Mouse (Mus musculus) embryonic facial prominence, embryonic 10.5 days (tissue): Measurements from ENCODE around the gene Slc25a11. TPM values are rescaled to one million over a fixed set of nuclear protein-coding genes. Genes with fewer than 3 reads are reported as not detected.

Experiments used
- DNase-seq: peaks from one replicate; pipeline ENCODE4 v3.0.0-alpha.2; 2017; ENCODE audit warnings: low spot score
- H3K27ac ChIP-seq: fragments of 300-500 bp; sonication (generic); replicated peaks from 2 replicates; pipeline ENCODE4 v1.5.1; 2016; ENCODE audit warnings: mild to moderate bottlenecking
- H3K27me3 ChIP-seq: fragments of 300-500 bp; sonication (generic); replicated peaks from 2 replicates; pipeline ENCODE4 v1.6.1; 2016; ENCODE audit warnings: low read depth, mild to moderate bottlenecking; ENCODE audit not compliant: poor library complexity, severe bottlenecking
- H3K36me3 ChIP-seq: fragments of 300-500 bp; sonication (generic); replicated peaks from 2 replicates; pipeline ENCODE4 v1.6.1; 2016; ENCODE audit warnings: mild to moderate bottlenecking, moderate library complexity
- H3K4me1 ChIP-seq: fragments of 300-500 bp; sonication (generic); 2 replicates; pipeline ENCODE4 v1.6.1; 2016
- H3K4me3 ChIP-seq: fragments of 300-500 bp; sonication (generic); 2 replicates; pipeline ENCODE4 v1.5.1; 2016; ENCODE audit warnings: mild to moderate bottlenecking, moderate library complexity
- H3K9me3 ChIP-seq: fragments of 300-500 bp; sonication (generic); 2 replicates; pipeline ENCODE4 v1.6.1; 2016; ENCODE audit warnings: mild to moderate bottlenecking
- WGBS: fragments of 180-500 bp; shearing (Covaris S2); methylation state at CpG from one replicate; pipeline ENCODE4 v1.1.7; 2016; 5-methylcytosine and 5-hydroxymethylcytosine counted together
- polyA plus RNA-seq: library from polyadenylated mRNA; unstranded; fragments of >200 nt; fragmentation: Nextera tagmentation; extraction: Ambion mirVana; gene quantifications from 2 replicates; pipeline ENCODE4 v1.2.1, GENCODE M21; 2016

The Slc25a11 gene
- polyA plus RNA-seq, 1 experiment from 2014 or later: 135 TPM

DNA sequence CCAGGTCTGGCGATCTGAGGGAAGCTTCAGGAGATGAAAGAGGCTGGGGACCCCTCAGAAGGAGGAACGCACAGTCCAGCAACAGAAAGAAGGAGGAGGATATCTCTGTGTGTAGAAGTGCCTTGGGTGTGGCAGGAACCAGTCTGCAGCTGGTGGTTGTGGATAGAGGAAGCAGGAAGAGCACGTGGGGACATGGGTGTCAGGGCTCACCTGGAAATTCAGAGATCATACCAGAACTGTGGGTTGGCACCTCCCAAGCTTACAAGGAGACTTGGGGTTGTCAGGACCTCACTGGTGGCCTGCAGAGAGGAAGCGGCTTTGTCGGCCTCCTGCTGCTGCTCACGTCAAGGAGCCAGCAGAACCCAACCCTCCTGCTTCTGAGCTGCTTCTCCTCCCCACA is 50.0 kb downstream of the Slc25a11 start:
- Histone ChIP-seq H3K4me3 (no peak overlapping the region), H3K9me3 (no peaks in the 10 kb centered on the region), H3K27me3 (no peaks in the 10 kb centered on the region), H3K36me3 (peaks cover 55% of the 10 kb centered on the region), H3K4me1 (peaks cover 6% of the 10 kb centered on the region; the same call in 1 of the 2 replicates), H3K27ac (no peak overlapping the region)
- 89% methylated on average over 6 of the region's 6 CpGs for WGBS
- DNase-seq: no peak

DNA sequence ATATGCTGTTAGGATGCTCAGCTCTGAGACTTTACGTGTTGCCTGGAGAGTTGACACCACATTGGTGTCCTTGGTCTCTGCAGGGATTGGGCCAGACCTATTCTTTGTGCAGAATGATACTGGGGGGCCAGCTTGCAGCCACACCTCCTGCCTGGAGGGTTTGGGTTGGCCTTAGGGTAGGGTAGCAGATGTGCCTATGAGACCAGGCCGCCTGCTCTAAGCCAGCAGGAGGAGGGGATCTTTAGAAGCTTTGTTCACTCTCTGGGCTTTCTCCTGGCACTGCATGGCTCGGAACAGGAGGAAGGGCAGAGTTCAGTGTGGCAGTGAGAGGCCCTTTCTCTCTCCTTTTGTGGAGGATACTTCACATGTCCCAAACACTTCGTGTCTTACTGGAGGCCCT is 51.2 kb downstream of the Slc25a11 start:
- Histone ChIP-seq H3K36me3 (peaks cover 43% of the 10 kb centered on the region), H3K9me3 (no peaks in the 10 kb centered on the region), H3K27ac (peak overlapping the region; percentile 35; the same call in 1 of the 2 replicates), H3K4me1 (peaks cover 6% of the 10 kb centered on the region; the same call in 1 of the 2 replicates), H3K4me3 (no peak overlapping the region), H3K27me3 (no peaks in the 10 kb centered on the region)
- 47% methylated on average over 4 of the region's 4 CpGs for WGBS
- DNase-seq: no peak

DNA sequence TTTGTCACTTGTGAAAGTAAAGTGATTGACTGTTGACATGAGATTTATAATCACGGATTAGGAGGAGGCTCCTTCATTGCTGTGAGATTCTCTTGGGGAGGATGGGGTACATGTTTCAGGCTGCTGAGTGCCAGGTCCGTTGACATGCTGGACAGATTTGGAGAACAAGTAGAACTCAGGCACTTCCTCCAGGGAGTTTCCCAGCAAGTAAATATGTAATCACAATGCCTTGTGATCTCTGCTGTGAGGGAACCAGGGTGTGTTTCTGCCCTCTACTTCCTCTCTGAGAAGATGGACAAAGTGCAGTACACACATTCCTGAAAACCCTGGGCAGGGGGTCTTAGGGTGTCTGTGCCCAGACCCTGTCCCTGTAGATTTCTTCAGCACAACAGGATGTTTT is 51.6 kb downstream of the Slc25a11 start:
- Histone ChIP-seq H3K4me3 (no peak overlapping the region), H3K9me3 (no peaks in the 10 kb centered on the region), H3K27ac (peak overlapping the region; percentile 35), H3K27me3 (no peaks in the 10 kb centered on the region), H3K36me3 (peaks cover 41% of the 10 kb centered on the region), H3K4me1 (peaks cover 6% of the 10 kb centered on the region; the same call in 1 of the 2 replicates)
- DNase-seq: no peak
- WGBS: 71% methylated on average over 2 of the region's 2 CpGs

DNA sequence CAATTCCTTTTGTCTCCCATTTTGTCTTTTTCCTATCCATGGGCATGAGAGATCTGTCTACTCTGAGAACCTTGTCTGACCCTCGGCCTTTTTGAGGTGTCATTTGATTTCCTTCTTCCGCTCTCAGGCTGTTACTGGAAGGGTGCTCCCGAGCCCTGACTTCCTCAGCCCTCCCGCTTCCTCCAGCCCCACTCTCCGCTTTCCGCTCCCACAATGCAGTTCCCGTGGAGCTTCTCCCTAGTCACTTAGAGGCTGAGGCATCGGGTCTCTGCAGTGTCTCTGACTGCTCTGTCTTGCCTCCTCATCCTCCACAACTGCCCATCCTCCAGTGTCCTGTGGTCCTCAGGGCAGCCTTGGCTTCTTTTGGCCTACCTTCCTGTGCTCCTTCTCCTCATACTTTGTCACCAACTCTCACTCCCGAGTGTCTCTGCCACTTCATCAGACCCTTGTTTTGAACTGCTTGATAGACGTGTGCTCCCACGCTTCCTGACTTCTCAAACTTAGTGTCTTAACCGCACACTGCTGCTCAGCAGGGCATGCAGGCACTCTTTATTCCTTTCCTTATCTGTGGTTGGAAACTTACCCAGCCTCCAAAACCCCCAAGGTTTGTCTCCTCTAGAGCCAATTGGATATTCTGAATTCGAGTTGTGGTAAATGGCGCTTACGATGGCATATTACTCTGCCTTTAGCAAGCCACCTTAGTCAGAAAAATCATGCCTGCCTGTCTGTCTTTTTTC is 52.9 kb downstream of the Slc25a11 start:
- WGBS: 85% methylated on average over 15 of the region's 15 CpGs

More for the DNA sequence above, 52.9 kb downstream of the Slc25a11 start:
- Histone ChIP-seq H3K4me3 (no peak overlapping the region), H3K9me3 (no peaks in the 10 kb centered on the region), H3K4me1 (peaks cover 6% of the 10 kb centered on the region; the same call in 1 of the 2 replicates), H3K27me3 (no peaks in the 10 kb centered on the region), H3K36me3 (peaks cover 30% of the 10 kb centered on the region), H3K27ac (no peak overlapping the region)
- DNase-seq: no peak

Other genes with a start within 250 kb of the Slc25a11 start
- 60.7 and 62.0 TPM in 2 replicates for gene Pelp1, start 237.4 kb downstream of the Slc25a11 start, polyA plus RNA-seq
- gene Arrb2, start 214.8 kb downstream of the Slc25a11 start, polyA plus RNA-seq: 28.4 and 29.4 TPM in 2 replicates
- gene Med11, start 195.6 kb downstream of the Slc25a11 start, polyA plus RNA-seq: 44.1 TPM in 2 replicates
- 0.16 and 0.45 TPM in 2 replicates for gene Zmynd15, start 188.0 kb downstream of the Slc25a11 start, polyA plus RNA-seq
- gene Cxcl16, start 187.5 kb downstream of the Slc25a11 start, polyA plus RNA-seq: 0.39 and 0.65 TPM in 2 replicates
- 0.35 and 0.77 TPM in 2 replicates for gene Tm4sf5, start 142.2 kb downstream of the Slc25a11 start, polyA plus RNA-seq
- not detected in 2 replicates for gene Vmo1, start 132.9 kb downstream of the Slc25a11 start, polyA plus RNA-seq
- 0.43 and 0.44 TPM in 2 replicates for gene Gltpd2, start 128.3 kb downstream of the Slc25a11 start, polyA plus RNA-seq
- gene Psmb6, start 122.1 kb downstream of the Slc25a11 start, polyA plus RNA-seq: 1,123 and 1,132 TPM in 2 replicates
- not detected in 2 replicates for gene Gm40193, start 114.5 kb downstream of the Slc25a11 start, polyA plus RNA-seq
- 3.2 and 3.7 TPM in 2 replicates for gene Pld2, start 107.4 kb downstream of the Slc25a11 start, polyA plus RNA-seq
- gene Mink1, start 84.6 kb downstream of the Slc25a11 start, polyA plus RNA-seq: 14.6 and 15.2 TPM in 2 replicates
- gene 4930544D05Rik, start 31.6 kb downstream of the Slc25a11 start, polyA plus RNA-seq: not detected in 2 replicates
- not detected in 2 replicates for gene Chrne, start 28.3 kb downstream of the Slc25a11 start, polyA plus RNA-seq
- 0.26 and 0.76 TPM in 2 replicates for gene Gp1ba, start 8.4 kb downstream of the Slc25a11 start, polyA plus RNA-seq
- 89.7 and 91.9 TPM in 2 replicates for gene Rnf167, start 244 bp downstream of the Slc25a11 start, polyA plus RNA-seq
- 2,153 and 2,165 TPM in 2 replicates for gene Pfn1, start 7.2 kb upstream of the Slc25a11 start, polyA plus RNA-seq
- 72.9 and 88.4 TPM in 2 replicates for gene Eno3, start 9.7 kb upstream of the Slc25a11 start, polyA plus RNA-seq
- 181 and 185 TPM in 2 replicates for gene Spag7, start 21.9 kb upstream of the Slc25a11 start, polyA plus RNA-seq
- gene Camta2, start 40.6 kb upstream of the Slc25a11 start, polyA plus RNA-seq: 10.5 and 10.9 TPM in 2 replicates
- 0.69 and 0.99 TPM in 2 replicates for gene Inca1, start 52.7 kb upstream of the Slc25a11 start, polyA plus RNA-seq
- gene Kif1c, start 53.1 kb upstream of the Slc25a11 start, polyA plus RNA-seq: 1.6 and 2.0 TPM in 2 replicates
- gene Zfp3, start 116.7 kb upstream of the Slc25a11 start, polyA plus RNA-seq: 4.7 and 5.7 TPM in 2 replicates
- not detected in 2 replicates for gene Scimp, start 165.1 kb upstream of the Slc25a11 start, polyA plus RNA-seq
- 36.5 and 39.6 TPM in 2 replicates for gene Rabep1, start 197.3 kb upstream of the Slc25a11 start, polyA plus RNA-seq